Mouse (Mus musculus) gonadal fat pad, adult 2 months (tissue): Measurements from ENCODE around the gene Tmem232. TPM values are rescaled to one million over a fixed set of nuclear protein-coding genes. Genes with fewer than 3 reads are reported as not detected.
"Not testable (repeated sequence)": the region's sequence is repeated elsewhere in the genome, so short reads cannot be mapped to it uniquely, and the experiment has no call there.

Experiments
- DNase-seq: peaks from one replicate; pipeline ENCODE4 v3.0.0-alpha.2; 2012; ENCODE audit warnings: low read depth
- polyA plus RNA-seq: library from polyadenylated mRNA; depleted of rRNA; stranded (reverse); fragments of >200 nt; gene quantifications from 2 replicates; pipeline ENCODE4 v1.2.3, GENCODE M21; 2012; rRNA removed

The Tmem232 gene
- polyA plus RNA-seq, 1 experiment, result 0.46 TPM

DNA sequence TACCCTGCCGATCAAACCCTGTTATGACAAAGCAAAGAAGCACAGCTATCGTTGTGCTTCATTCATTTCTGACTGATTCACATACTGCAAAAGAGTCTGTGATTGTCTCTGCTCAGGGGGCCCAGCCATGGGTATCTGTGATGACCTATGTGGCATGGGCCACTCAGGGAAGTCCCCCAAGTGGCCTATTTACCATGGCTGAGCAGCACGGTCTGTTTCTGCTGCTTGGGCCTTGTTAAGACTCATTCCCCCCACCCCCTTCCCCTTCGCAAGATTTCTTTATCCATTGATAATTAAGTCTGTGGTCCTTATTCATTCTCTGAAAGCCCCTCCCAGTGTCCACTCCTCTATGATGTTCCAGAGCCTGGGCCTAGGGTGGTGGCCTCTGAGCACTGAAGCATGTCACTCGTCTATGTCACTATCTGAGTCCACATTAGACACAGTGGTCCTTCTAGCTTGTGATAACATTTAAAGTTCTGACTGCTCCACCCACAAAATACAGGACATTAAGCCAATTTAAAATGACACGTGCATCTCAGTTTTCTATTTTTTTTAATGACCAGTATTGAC is 315.1 kb downstream of the Tmem232 start:
- no peak for DNase-seq

DNA sequence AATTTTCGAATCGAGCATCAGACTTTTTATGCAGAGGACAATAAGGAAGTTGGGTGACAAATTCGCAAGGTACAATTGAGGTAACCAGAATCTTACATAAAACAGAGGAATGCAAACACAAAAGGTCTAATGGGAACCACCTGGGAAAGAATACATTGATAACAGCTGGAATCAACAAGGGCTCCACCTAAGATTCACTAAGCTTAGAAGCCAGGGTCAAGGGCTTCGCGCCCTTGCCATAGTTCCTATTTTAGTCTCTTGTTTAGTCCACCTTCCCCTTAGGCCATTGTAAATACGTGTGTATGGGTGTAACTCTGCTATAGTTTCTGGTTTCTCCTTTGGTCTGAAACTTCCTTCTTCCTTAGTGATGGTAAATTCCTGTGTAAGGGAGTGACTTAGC is 318.9 kb downstream of the Tmem232 start:
- DNase-seq, result not testable (repeated sequence)

Other genes starting within 250 kb of the Tmem232 start
- 25.5 and 38.6 TPM in 2 replicates for gene Vapa, start 72.8 kb upstream of the Tmem232 start, polyA plus RNA-seq
- 0.89 and 1.4 TPM in 2 replicates for gene Txndc2, start 101.4 kb upstream of the Tmem232 start, polyA plus RNA-seq
- gene Rab31, start 232.0 kb upstream of the Tmem232 start, polyA plus RNA-seq, result 15.9 and 19.4 TPM in 2 replicates
- 32.7 and 41.2 TPM in 2 replicates for gene Ppp4r1, start 241.8 kb upstream of the Tmem232 start, polyA plus RNA-seq